Mouse (Mus musculus): ENCODE data around the gene Olfr1223.
"Not testable (repeated sequence)": the region's sequence is repeated elsewhere in the genome, so short reads cannot be mapped to it uniquely, and the experiment has no call there.

Olfr1223 gene

DNA sequence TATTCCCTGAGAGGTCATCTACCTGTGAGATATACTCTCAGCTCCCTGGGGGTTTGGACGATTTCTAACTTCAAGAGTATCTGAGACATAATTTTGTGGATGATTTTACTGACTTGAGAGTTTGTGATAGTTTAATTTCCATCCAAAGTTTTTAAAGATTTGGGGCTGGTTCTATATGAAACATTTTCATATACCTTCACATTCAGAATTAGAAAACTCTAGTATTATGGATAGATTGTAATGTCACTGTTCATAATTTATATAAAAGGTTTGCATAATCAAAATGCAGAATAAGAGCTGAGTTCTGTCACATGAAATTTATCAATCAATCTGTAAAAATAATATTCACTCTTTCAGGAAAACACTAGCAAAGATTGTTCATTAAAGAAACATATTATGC is at the start of gene Olfr1223:
Gene Olfr1223, minus strand, starts transcription at position 101 of the 400 bp plus-strand sequence.
- no peak for DNase-seq

- DNase-seq = no peak
Observed at GRCm38 (mm10) chr2:89199948-89200347, 48.6 kb upstream of the Olfr1223 start, which contains the start of gene Olfr1226. Olfr1226 (minus strand) TSS chr2:89200048.

DNA sequence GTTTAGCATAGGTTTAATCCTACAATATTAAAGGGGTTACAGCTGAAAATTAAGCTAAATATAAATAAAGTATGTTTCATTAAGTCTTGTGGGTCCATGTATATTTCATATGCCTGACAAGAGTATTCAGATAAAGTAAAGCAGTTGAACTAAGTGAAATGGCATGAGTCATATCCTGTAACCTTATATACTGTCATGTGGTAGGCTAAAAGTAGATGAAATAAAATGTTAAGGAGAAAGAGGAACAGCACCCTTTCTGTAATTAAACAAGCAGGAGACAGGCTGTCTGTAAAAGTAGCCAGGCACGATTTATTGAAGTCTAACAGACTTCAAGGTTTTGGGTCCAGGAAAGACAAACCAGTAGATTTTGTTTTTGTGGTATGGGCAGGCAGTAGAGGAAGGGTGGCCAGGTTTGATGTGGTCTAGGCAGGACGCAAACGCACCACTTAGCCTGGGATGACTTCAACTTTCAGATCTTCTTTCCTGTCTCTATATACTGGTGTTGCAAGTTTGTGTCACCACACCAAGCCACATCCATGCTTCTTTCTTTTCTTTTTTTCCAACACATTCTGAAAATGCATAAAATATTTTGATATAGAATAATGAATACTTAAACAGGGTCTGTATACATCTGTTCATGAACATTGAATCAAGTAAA is 45.1 kb upstream of the Olfr1223 start:
- no peak for DNase-seq

DNA sequence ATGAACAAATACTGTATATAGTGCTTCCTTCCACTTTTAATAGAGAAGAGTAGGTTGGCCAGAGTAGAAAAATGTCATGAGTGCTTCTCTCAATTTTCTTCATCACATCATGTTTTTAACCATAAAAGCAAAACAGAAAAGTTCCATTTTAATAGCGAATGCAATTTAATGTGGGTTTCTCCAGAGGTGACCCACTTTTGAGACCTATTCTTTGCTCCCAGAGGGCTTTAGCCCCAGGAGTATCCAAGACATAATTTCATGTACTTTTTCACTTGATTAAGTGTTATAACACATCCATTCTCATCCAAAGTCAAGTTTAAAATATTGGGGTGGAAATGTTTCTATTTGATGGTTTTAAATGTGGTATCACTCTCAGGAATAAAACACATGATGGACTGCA is 23.2 kb upstream of the Olfr1223 start, which contains the start of gene Olfr1225:
Gene Olfr1225, minus strand, starts transcription at position 101 of the 400 bp plus-strand sequence.
- DNase-seq = no peak

- not testable (repeated sequence) for DNase-seq
Observed at GRCm38 (mm10) chr2:89164711-89165110, 13.4 kb upstream of the Olfr1223 start.

DNA sequence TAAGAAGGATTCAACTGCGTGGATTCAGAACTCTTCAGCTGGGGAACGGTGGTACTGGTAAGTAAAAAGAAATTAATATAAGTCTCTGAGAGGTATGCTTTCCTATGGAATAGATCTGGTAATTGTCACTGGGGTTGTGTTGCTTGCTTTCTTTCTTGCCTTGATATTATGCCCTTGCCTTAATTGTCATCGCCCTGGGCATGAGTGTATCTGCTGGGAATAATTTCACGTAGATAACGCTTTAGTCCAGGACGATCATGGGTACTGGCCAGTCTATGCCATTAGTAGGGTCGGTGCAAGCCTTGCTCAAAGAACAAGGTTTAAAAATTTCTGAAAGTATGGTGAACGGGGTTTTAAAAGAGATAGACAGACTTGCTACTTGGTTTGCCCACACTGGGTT is 12.6 kb upstream of the Olfr1223 start, which contains the start of gene Olfr1224-ps1:
Gene Olfr1224-ps1, minus strand, starts transcription at position 101 of the 400 bp plus-strand sequence.
- DNase-seq = not testable (repeated sequence)

GRCm38 (mm10) chr2:89132954-89133353 is 18.4 kb downstream of the Olfr1223 start, which contains the start of gene Olfr1222:
Olfr1222 (minus strand) TSS chr2:89133054.
- no peak for DNase-seq

DNA sequence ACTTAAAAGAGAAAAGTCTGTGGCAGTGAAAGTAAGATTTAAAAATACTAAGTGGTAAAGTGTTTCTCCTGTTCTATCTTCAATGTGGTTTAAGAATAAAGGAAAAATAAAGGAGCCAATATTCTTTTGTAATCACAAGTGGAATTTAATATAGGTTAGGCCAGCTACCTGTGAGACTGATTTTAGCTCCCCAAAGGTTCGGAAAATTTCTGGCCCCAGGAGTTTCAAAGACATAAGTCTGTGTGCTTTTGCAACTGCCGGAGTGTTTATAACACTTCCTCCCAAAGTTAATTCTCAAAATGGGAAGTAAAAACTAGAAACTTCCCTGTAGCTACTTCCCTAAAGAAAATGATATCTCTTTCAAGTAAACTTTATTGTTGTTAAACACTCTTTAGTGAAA is 34.2 kb downstream of the Olfr1223 start, which contains the start of gene Olfr1221:
Gene Olfr1221, minus strand, starts transcription at position 101 of the 400 bp plus-strand sequence.
- no peak for DNase-seq

- no peak for DNase-seq
Observed at GRCm38 (mm10) chr2:89106735-89107134, 44.6 kb downstream of the Olfr1223 start, which contains the start of gene Olfr1220. Olfr1220 (minus strand) TSS chr2:89106835.

- DNase-seq = no peak
Observed at GRCm38 (mm10) chr2:89105651-89106050, 45.7 kb downstream of the Olfr1223 start.

DNA sequence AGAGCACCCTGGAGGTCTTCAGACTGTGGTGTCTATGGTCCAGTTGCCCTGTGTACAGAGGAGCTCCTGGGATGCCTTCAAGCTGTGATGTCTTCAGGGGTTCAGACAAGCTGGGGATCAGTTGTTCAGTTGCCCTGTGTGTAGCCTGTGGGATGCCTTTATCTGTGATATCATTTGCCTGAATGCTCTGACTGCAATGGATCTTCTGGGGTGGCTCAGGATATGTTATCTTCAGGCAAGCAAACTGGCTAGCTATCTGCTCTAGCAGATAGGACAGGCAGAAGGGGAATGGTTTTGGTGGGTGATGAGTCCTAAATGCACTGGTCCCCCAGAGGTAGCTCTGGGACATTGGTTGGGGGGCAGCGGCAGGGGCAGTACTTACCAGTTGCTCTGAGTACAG is 57.5 kb downstream of the Olfr1223 start:
- no peak for DNase-seq
